Mouse (Mus musculus) testis, adult 2 months (tissue): ENCODE measurements around the gene Gba. TPM values are rescaled to one million over a fixed set of nuclear protein-coding genes. Genes with fewer than 3 reads are reported as not detected.

ENCODE experiments used
- H3K27ac ChIP-seq: fragments of 200-500 bp; 2 replicates; pipeline ENCODE4 v1.5.1; 2012; ENCODE audit warnings: low read depth, low read length; ENCODE audit not compliant: control insufficient read depth, insufficient read depth
- H3K27me3 ChIP-seq: fragments of 200-500 bp; 2 replicates; pipeline ENCODE4 v1.6.1; 2012; ENCODE audit warnings: mild to moderate bottlenecking, low read length, moderate library complexity; ENCODE audit not compliant: control insufficient read depth, insufficient read depth
- H3K36me3 ChIP-seq: fragments of 200-500 bp; 2 replicates; pipeline ENCODE4 v1.6.1; 2012; ENCODE audit warnings: mild to moderate bottlenecking, low read length; ENCODE audit not compliant: control insufficient read depth, insufficient read depth
- H3K4me1 ChIP-seq: fragments of 200-500 bp; 2 replicates; pipeline ENCODE4 v1.6.1; 2012; ENCODE audit warnings: low read length; ENCODE audit not compliant: control insufficient read depth, insufficient read depth
- H3K4me3 ChIP-seq: fragments of 200-500 bp; 2 replicates; pipeline ENCODE4 v1.5.1; 2012; ENCODE audit warnings: low read depth, mild to moderate bottlenecking, low read length, moderate library complexity, mixed read lengths; ENCODE audit not compliant: control insufficient read depth
- CTCF ChIP-seq: fragments of 200-500 bp; IDR thresholded peaks from 2 replicates; pipeline ENCODE4 v1.5.1; 2012; ENCODE audit warnings: low read depth, mild to moderate bottlenecking, inconsistent platforms, low read length, moderate library complexity; ENCODE audit not compliant: control insufficient read depth, insufficient read depth, insufficient replicate concordance
- POLR2A ChIP-seq: fragments of 200-500 bp; IDR thresholded peaks from 2 replicates; pipeline ENCODE4 v1.6.1; 2012; ENCODE audit warnings: low read depth, mild to moderate bottlenecking, inconsistent platforms, low read length, moderate library complexity; ENCODE audit not compliant: control insufficient read depth
- polyA plus RNA-seq: library from polyadenylated mRNA; depleted of rRNA; stranded (reverse); fragments of >200 nt; gene quantifications from 2 replicates; pipeline ENCODE4 v1.2.3, GENCODE M21; 2012

Gba gene
- polyA plus RNA-seq, 1 experiment, result 19.9 TPM

DNA sequence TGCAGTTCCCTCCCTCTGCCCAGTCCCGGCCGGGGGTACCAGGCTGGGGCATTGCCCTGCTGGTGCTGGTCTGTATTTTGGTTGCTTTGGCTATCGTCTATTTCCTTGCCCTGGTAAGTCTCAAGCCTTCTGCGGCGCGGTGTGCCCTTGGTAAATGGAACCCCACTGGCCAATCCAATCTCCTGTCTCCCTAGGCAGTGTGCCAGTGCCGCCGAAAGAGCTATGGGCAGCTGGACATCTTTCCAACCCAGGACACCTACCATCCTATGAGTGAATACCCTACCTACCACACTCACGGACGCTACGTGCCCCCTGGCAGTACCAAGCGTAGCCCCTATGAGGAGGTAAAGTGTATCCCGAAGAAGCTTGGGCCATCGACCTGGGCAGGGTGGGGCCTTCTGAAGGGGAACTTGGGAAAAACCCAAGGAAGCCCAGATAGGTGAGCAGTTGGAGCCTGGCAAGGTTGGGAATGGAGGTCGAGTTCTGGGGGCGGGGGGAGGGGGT, 29.1 kb downstream of the Gba start:
- H3K27me3 ChIP-seq, result no peaks in the 10 kb centered on the region
- TF ChIP-seq POLR2A (no peak), CTCF (no peak)
- no peaks in the 10 kb centered on the region for H3K36me3 ChIP-seq
- H3K4me1 ChIP-seq, result peaks cover 12% of the 10 kb centered on the region
- no peak overlapping the region for H3K4me3 ChIP-seq
- no peak overlapping the region for H3K27ac ChIP-seq

GRCm38 (mm10) chr3:89232614-89233013, 29.9 kb downstream of the Gba start:
- Histone ChIP-seq H3K4me3 (no peak overlapping the region), H3K27me3 (no peaks in the 10 kb centered on the region), H3K36me3 (no peaks in the 10 kb centered on the region), H3K4me1 (peaks cover 6% of the 10 kb centered on the region), H3K27ac (no peak overlapping the region)
- no peak for TF ChIP-seq CTCF
- no peak for TF ChIP-seq POLR2A

DNA sequence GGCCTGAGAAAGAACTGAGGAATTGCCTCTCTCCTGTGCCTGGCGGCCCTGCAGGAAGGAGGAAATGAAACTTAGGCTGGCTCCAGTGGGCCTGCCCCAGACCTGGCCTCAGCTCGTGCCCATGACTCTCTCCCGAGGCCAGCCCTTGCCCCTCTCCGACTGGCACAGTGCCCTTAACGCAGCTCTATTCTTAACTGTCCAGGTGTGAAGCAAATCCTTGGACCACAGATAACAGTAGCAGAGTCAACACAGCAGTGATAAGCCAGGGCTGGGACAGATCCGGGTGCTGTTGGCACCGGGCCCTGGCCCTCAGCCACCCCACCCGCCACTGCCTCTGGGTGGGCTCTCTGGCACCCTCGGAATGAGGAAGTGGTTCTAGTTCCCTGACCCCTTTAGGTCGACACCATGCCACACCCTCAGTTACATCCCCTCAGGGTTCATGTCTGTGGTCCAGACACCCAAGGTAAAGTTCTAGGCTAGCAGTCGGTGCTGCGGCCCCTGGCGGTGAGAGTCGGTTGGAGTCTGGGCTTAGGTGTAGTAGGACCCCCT, 30.9 kb downstream of the Gba start:
- Histone ChIP-seq H3K4me1 (peaks cover 3% of the 10 kb centered on the region), H3K4me3 (no peak overlapping the region), H3K36me3 (no peaks in the 10 kb centered on the region), H3K27me3 (no peaks in the 10 kb centered on the region), H3K27ac (no peak overlapping the region)
- TF ChIP-seq POLR2A (no peak), CTCF (no peak)

DNA sequence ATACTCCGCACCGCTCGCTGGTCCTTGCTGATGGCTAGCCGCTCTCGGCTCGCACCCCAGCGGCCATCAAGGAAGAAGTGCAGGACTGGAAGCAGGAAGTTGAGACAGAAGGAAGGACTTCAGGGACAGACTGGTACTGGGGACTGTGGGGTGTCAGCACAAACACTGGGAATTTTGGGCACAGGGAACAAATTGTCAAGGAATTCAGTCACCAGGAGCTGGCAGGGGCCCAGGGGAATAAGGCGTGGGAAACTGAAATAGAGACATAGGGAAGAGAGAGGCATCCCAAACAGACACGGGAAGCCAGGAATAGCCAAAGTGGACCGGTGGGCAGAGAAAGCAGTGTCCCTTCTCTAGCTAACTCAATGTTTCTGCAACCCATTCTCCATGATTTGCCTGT, 33.8 kb downstream of the Gba start:
- Histone ChIP-seq H3K27ac (no peak overlapping the region), H3K4me1 (no peaks in the 10 kb centered on the region), H3K27me3 (no peaks in the 10 kb centered on the region), H3K36me3 (no peaks in the 10 kb centered on the region), H3K4me3 (no peak overlapping the region)
- TF ChIP-seq POLR2A, result no peak
- TF ChIP-seq CTCF, result no peak

DNA sequence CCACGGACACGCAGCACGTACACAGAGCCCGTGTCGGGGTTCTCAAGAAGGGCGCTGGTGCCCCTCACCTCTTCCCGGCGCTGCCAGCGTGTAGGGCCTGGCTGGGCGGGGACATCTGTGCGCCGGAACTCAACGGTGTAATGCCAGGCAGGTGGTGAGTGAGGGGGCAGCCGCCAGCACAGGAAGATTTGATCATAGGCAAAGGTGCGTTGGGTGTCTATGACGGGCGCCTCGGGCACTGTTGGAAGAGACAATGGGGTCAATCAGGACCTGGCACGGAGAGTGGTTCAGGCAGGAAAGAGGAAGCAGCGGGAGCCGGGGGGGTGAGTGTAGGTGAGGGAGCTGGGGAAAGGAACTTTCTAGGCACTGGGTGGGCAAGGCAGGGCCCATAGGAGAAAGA, 35.0 kb downstream of the Gba start:
- TF ChIP-seq CTCF (no peak), POLR2A (no peak)
- Histone ChIP-seq H3K27ac (no peak overlapping the region), H3K36me3 (no peaks in the 10 kb centered on the region), H3K27me3 (no peaks in the 10 kb centered on the region), H3K4me1 (no peaks in the 10 kb centered on the region), H3K4me3 (no peak overlapping the region)

DNA sequence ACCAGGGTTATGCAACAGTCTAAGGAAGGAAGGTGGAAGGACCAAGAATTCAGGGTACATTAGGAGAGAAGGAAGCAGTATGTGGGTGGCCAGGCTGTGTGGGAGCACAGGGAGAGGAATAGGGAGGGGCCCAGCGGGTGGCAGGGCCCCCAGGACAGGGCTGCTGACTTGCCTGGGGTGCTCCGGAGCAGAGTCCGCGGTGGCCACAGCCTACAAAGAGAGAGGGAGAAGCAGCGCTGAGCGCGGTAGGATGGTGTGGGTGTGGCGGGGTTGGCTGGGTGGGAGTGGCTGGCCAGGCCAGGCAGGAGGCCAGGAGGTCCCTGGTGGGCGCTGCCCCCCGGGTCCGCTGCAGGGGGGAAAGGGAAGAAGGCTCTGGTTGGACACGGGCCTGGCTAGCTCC, 35.8 kb downstream of the Gba start:
- TF ChIP-seq CTCF, result no peak
- no peak for TF ChIP-seq POLR2A
- no peak overlapping the region for H3K27ac ChIP-seq
- H3K4me1 ChIP-seq, result peaks cover 3% of the 10 kb centered on the region; the same call in 1 of the 2 replicates
- no peaks in the 10 kb centered on the region for H3K27me3 ChIP-seq
- no peak overlapping the region for H3K4me3 ChIP-seq
- H3K36me3 ChIP-seq, result no peaks in the 10 kb centered on the region

DNA sequence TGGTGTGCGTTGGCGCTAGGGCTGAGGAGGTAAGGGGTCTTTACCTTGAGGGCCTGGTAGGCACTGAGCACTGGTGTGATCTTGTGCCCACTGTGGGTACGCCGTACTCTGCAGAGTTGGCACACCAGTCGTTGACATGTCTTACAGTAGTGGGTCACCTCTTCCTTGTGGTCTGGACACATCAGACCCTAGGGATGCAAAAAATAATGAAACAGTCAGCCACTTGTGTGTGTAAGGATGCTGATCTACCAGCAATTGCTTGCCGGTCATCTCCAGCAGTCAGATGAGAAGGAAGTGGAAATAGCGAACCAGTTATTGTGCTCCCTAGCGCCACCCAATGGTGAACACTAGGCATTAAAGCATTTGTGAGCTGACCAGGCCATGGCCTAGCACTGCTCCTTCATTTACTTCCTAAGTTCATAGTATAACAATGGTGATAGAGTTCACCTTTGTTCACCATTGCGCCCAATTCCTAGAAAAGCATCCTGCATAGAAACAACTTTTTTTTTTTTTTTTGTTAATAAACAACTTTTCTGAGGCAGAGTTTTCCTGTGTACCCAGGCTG, 39.7 kb downstream of the Gba start:
- no peaks in the 10 kb centered on the region; the same call in 1 of the 2 replicates for H3K27me3 ChIP-seq
- peak; percentile 68 for TF ChIP-seq CTCF
- no peak for TF ChIP-seq POLR2A

GRCm38 (mm10) chr3:89243609-89244008, 40.9 kb downstream of the Gba start:
- TF ChIP-seq CTCF, result peak; percentile 35; the same call in 1 of the 2 replicates
- no peak for TF ChIP-seq POLR2A
- no peaks in the 10 kb centered on the region for H3K36me3 ChIP-seq
- H3K27ac ChIP-seq, result no peak overlapping the region
- H3K4me1 ChIP-seq, result peaks cover 21% of the 10 kb centered on the region
- H3K27me3 ChIP-seq, result no peaks in the 10 kb centered on the region; the same call in 1 of the 2 replicates
- H3K4me3 ChIP-seq, result peak overlapping the region; percentile 30

More for the DNA sequence above, 39.7 kb downstream of the Gba start:
- Histone ChIP-seq H3K36me3 (no peaks in the 10 kb centered on the region), H3K27ac (no peak overlapping the region), H3K4me3 (no peak overlapping the region), H3K4me1 (peaks cover 21% of the 10 kb centered on the region)
